Mouse (Mus musculus): ENCODE data around the gene Smad3. TPM values are rescaled to one million over a fixed set of nuclear protein-coding genes. Genes with fewer than 3 reads are reported as not detected.

Gene Smad3
- polyA plus RNA-seq, 1 experiment: 17.1 TPM

- no peak overlapping the region for H3K4me3 ChIP-seq (replicated peaks; ENCODE audit: control insufficient read depth, low read depth, low read length)
- peaks cover 28% of the 10 kb centered on the region for H3K4me1 ChIP-seq (ENCODE audit: control insufficient read depth, insufficient read depth, low read length)
- 14% methylated on average over 13 of the region's 13 CpGs for WGBS
- TF ChIP-seq POLR2A (IDR thresholded peaks at IDR 0.05; ENCODE audit: borderline replicate concordance, control insufficient read depth, low read depth, low read length) (no peak), CTCF (IDR thresholded peaks at IDR 0.05; ENCODE audit: control insufficient read depth, insufficient read depth, low read length) (no peak)
- H3K27ac ChIP-seq (ENCODE audit: control insufficient read depth, insufficient read depth, low read depth, low read length, poor library complexity): peak overlapping the region; percentile 72
These were observed 31.4 kb downstream of the Smad3 start for GRCm38 (mm10) chr9:63726088-63727010.

- Histone ChIP-seq H3K4me1 (ENCODE audit: control insufficient read depth, insufficient read depth, low read length) (peaks cover 30% of the 10 kb centered on the region), H3K4me3 (replicated peaks; ENCODE audit: control insufficient read depth, low read depth, low read length) (no peak overlapping the region), H3K27ac (ENCODE audit: control insufficient read depth, insufficient read depth, low read depth, low read length, poor library complexity) (no peak overlapping the region)
- 79% methylated on average over 5 of the region's 5 CpGs for WGBS
- TF ChIP-seq CTCF (IDR thresholded peaks at IDR 0.05; ENCODE audit: control insufficient read depth, insufficient read depth, low read length): no peak
These were observed 33.0 kb downstream of the Smad3 start for GRCm38 (mm10) chr9:63724750-63725149.

GRCm38 (mm10) chr9:63722918-63723317 lies 34.9 kb downstream of the Smad3 start:
- H3K4me1 ChIP-seq (ENCODE audit: control insufficient read depth, insufficient read depth, low read length): peaks cover 30% of the 10 kb centered on the region

GRCm38 (mm10) chr9:63722350-63722749 lies 35.4 kb downstream of the Smad3 start:
- 73% methylated on average over 7 of the region's 7 CpGs for WGBS
- Histone ChIP-seq H3K4me1 (ENCODE audit: control insufficient read depth, insufficient read depth, low read length) (peaks cover 30% of the 10 kb centered on the region), H3K4me3 (replicated peaks; ENCODE audit: control insufficient read depth, low read depth, low read length) (no peak overlapping the region), H3K27ac (ENCODE audit: control insufficient read depth, insufficient read depth, low read depth, low read length, poor library complexity) (peak overlapping the region; percentile 57; the same call in 1 of the 2 replicates)
- no peak for TF ChIP-seq POLR2A (IDR thresholded peaks at IDR 0.05; ENCODE audit: borderline replicate concordance, control insufficient read depth, low read depth, low read length)
- no peak for TF ChIP-seq CTCF (IDR thresholded peaks at IDR 0.05; ENCODE audit: control insufficient read depth, insufficient read depth, low read length)

More at GRCm38 (mm10) chr9:63722918-63723317, 34.9 kb downstream of the Smad3 start:
- no peak overlapping the region for H3K4me3 ChIP-seq (replicated peaks; ENCODE audit: control insufficient read depth, low read depth, low read length)
- TF ChIP-seq CTCF (IDR thresholded peaks at IDR 0.05; ENCODE audit: control insufficient read depth, insufficient read depth, low read length): no peak
- TF ChIP-seq POLR2A (IDR thresholded peaks at IDR 0.05; ENCODE audit: borderline replicate concordance, control insufficient read depth, low read depth, low read length): no peak
- no peak overlapping the region for H3K27ac ChIP-seq (ENCODE audit: control insufficient read depth, insufficient read depth, low read depth, low read length, poor library complexity)
- 86% methylated on average over 9 of the region's 9 CpGs for WGBS

- peak overlapping the region; percentile 57 for H3K27ac ChIP-seq (ENCODE audit: control insufficient read depth, insufficient read depth, low read depth, low read length, poor library complexity)
These were observed 36.1 kb downstream of the Smad3 start for GRCm38 (mm10) chr9:63721573-63722275.

GRCm38 (mm10) chr9:63720715-63721114 lies 37.1 kb downstream of the Smad3 start:
- no peak overlapping the region for H3K4me3 ChIP-seq (replicated peaks; ENCODE audit: control insufficient read depth, low read depth, low read length)
- peaks cover 25% of the 10 kb centered on the region for H3K4me1 ChIP-seq (ENCODE audit: control insufficient read depth, insufficient read depth, low read length)
- TF ChIP-seq CTCF (IDR thresholded peaks at IDR 0.05; ENCODE audit: control insufficient read depth, insufficient read depth, low read length): no peak
- no peak for TF ChIP-seq POLR2A (IDR thresholded peaks at IDR 0.05; ENCODE audit: borderline replicate concordance, control insufficient read depth, low read depth, low read length)
- WGBS: 14% methylated on average over 6 of the region's 6 CpGs
- H3K27ac ChIP-seq (ENCODE audit: control insufficient read depth, insufficient read depth, low read depth, low read length, poor library complexity): peak overlapping the region; percentile 57

More at GRCm38 (mm10) chr9:63721573-63722275, 36.1 kb downstream of the Smad3 start:
- 21% methylated on average over 9 of the region's 9 CpGs for WGBS
- Histone ChIP-seq H3K4me1 (ENCODE audit: control insufficient read depth, insufficient read depth, low read length) (peaks cover 26% of the 10 kb centered on the region), H3K4me3 (replicated peaks; ENCODE audit: control insufficient read depth, low read depth, low read length) (no peak overlapping the region)
- no peak for TF ChIP-seq CTCF (IDR thresholded peaks at IDR 0.05; ENCODE audit: control insufficient read depth, insufficient read depth, low read length)
- TF ChIP-seq POLR2A (IDR thresholded peaks at IDR 0.05; ENCODE audit: borderline replicate concordance, control insufficient read depth, low read depth, low read length): no peak

- Histone ChIP-seq H3K4me1 (ENCODE audit: control insufficient read depth, insufficient read depth, low read length) (peaks cover 25% of the 10 kb centered on the region), H3K4me3 (replicated peaks; ENCODE audit: control insufficient read depth, low read depth, low read length) (no peak overlapping the region), H3K27ac (ENCODE audit: control insufficient read depth, insufficient read depth, low read depth, low read length, poor library complexity) (no peak overlapping the region)
- TF ChIP-seq POLR2A (IDR thresholded peaks at IDR 0.05; ENCODE audit: borderline replicate concordance, control insufficient read depth, low read depth, low read length) (no peak), CTCF (IDR thresholded peaks at IDR 0.05; ENCODE audit: control insufficient read depth, insufficient read depth, low read length) (no peak)
- WGBS: 31% methylated on average over 16 of the region's 16 CpGs
These were observed 37.9 kb downstream of the Smad3 start for GRCm38 (mm10) chr9:63719770-63720440.

Data from bone marrow, adult 2 months (tissue).